ENCODE assay signal across 9 mouse cellular contexts in genomic region chr14:25505201-25505671, GRCm38 (mm10). TPM values are rescaled to one million over a fixed set of nuclear protein-coding genes. Genes with fewer than 3 reads are reported as not detected.
A peak's percentile ranks its signal among the peaks of the same experiment; 100 is the strongest.
DNase-seq lines count a peak whose midpoint lies in the region; ATAC-seq and TF ChIP-seq lines count a peak whose summit lies in the region.
"Had no signal": no experiment of that assay in that cellular context is flagged by ENCODE, and none has a peak within 500 bp of the region (broad histone marks: within the 10 kb centered on the region; RNA-seq: fewer than 3 reads in every experiment).

No protein-coding gene starts in this region.

- intact Hi-C loops in heart, postnatal 36 days (cut with DNase I): no loop called here

- DNase-seq in heart, adult 11 months: peak; percentile 98
- DNase-seq in heart, postnatal 36 days: no peak
- DNase-seq in Patski (ENCODE audit: low read depth, low spot score): no peak
- DNase-seq in heart, postnatal 0 days (ENCODE audit: low spot score): no peak
- DNase-seq in lung, postnatal 0 days (ENCODE audit: low spot score): peak; percentile 79
- DNase-seq in retina, embryonic 14.5 days (ENCODE audit: low spot score): no peak
- no peak for DNase-seq in thymus, adult 2 months
- no peak for DNase-seq in thymus, postnatal 4 days

- ATAC-seq in Patski: peak; percentile 79
- peak; percentile 71 for ATAC-seq in heart, postnatal 0 days (ENCODE audit: insufficient read depth, low read depth)
- peak; percentile 76 for ATAC-seq in lung, postnatal 0 days

- CTCF ChIA-PET in Patski (lab: Charles Lee): interaction anchor here (1.0 kb wide), 1 partner anchor 43 kb away, joined by 3 read pairs; no protein-coding TSS in a partner anchor

- H3K27ac ChIP-seq in heart, postnatal 0 days (ENCODE audit: low read depth): peak overlapping the region; percentile 77
- peak overlapping the region; percentile 71 for H3K27ac ChIP-seq in lung, postnatal 0 days (ENCODE audit: low read length)
- H3K27ac ChIP-seq in thymus, adult 2 months (ENCODE audit: control insufficient read depth, insufficient read depth, low read length): no peak overlapping the region
- H3K27ac ChIP-seq: stomach, embryonic 15.5 days had no signal

- H3K4me3 ChIP-seq in heart, postnatal 0 days (ENCODE audit: low read depth, low read length): no peak overlapping the region
- H3K4me3 ChIP-seq in lung, postnatal 0 days (ENCODE audit: low read depth, low read length): no peak overlapping the region
- no peak overlapping the region for H3K4me3 ChIP-seq in thymus, adult 2 months (ENCODE audit: control insufficient read depth, insufficient read depth, low read length)
- H3K4me3 ChIP-seq: stomach, embryonic 15.5 days had no signal

- peaks cover 22% of the 10 kb centered on the region for H3K36me3 ChIP-seq in heart, postnatal 0 days (replicated peaks; ENCODE audit: control insufficient read depth, insufficient read depth, low read length)
- peaks cover 4% of the 10 kb centered on the region; the same call in 1 of the 2 replicates for H3K36me3 ChIP-seq in lung, postnatal 0 days (ENCODE audit: insufficient read depth, low read length)
- H3K36me3 ChIP-seq in thymus, adult 2 months (ENCODE audit: control insufficient read depth, insufficient read depth, low read length): no peaks in the 10 kb centered on the region; the same call in 1 of the 2 replicates

- H3K9me3 ChIP-seq in heart, postnatal 0 days (replicated peaks; ENCODE audit: control insufficient read depth, low read length): no peaks in the 10 kb centered on the region
- H3K9me3 ChIP-seq in lung, postnatal 0 days (ENCODE audit: low read length): no peaks in the 10 kb centered on the region
- H3K9me3 ChIP-seq: stomach, embryonic 15.5 days had no signal

- TF ChIP-seq EP300 in heart, postnatal 0 days (IDR thresholded peaks at IDR 0.05; ENCODE audit: low read depth): no peak
- no peak for TF ChIP-seq EP300 in lung, postnatal 0 days (IDR thresholded peaks at IDR 0.05)

- POLR2A ChIA-PET in Patski (lab: Charles Lee): no interaction called here

- no peak for TF ChIP-seq CTCF in Patski (IDR thresholded peaks at IDR 0.05)
- TF ChIP-seq CTCF in heart, postnatal 0 days (IDR thresholded peaks at IDR 0.05; ENCODE audit: low read depth): no peak
- no peak for TF ChIP-seq CTCF in lung, postnatal 0 days (IDR thresholded peaks at IDR 0.05)
- TF ChIP-seq CTCF in thymus, adult 2 months (IDR thresholded peaks at IDR 0.05; ENCODE audit: borderline replicate concordance, control insufficient read depth, extremely low read depth, insufficient read depth, low read length, poor library complexity): no peak

- no peak overlapping the region for H3K9ac ChIP-seq in heart, postnatal 0 days (replicated peaks; ENCODE audit: low read depth, low read length)
- H3K9ac ChIP-seq in lung, postnatal 0 days (replicated peaks; ENCODE audit: low read depth): no peak overlapping the region
- H3K9ac ChIP-seq: stomach, embryonic 15.5 days had no signal

- no peak for TF ChIP-seq POLR2A in thymus, adult 2 months (IDR thresholded peaks at IDR 0.05; ENCODE audit: control insufficient read depth, extremely low read depth, insufficient read depth, low read length, poor library complexity)

- no peaks in the 10 kb centered on the region for H3K27me3 ChIP-seq in Patski
- no peaks in the 10 kb centered on the region for H3K27me3 ChIP-seq in heart, postnatal 0 days (ENCODE audit: control insufficient read depth, insufficient read depth, low read length)
- no peaks in the 10 kb centered on the region for H3K27me3 ChIP-seq in lung, postnatal 0 days (replicated peaks; ENCODE audit: insufficient read depth, low read length)
- H3K27me3 ChIP-seq in thymus, adult 2 months (ENCODE audit: control insufficient read depth, insufficient read depth, low read length): no peaks in the 10 kb centered on the region
- H3K27me3 ChIP-seq: stomach, embryonic 15.5 days had no signal

- in situ Hi-C loops in Patski (cut with MboI; ENCODE audit: low pct_unique_long_range_greater_than_20kb): no loop called here

- no peak overlapping the region for H3K4me2 ChIP-seq in heart, postnatal 0 days (ENCODE audit: low read depth, low read length)
- H3K4me2 ChIP-seq in lung, postnatal 0 days (replicated peaks; ENCODE audit: low read depth, low read length): no peak overlapping the region
- H3K4me2 ChIP-seq: stomach, embryonic 15.5 days had no signal

- WGBS in heart, postnatal 0 days: 26% methylated on average over 6 of the region's 6 CpGs
- WGBS in lung, postnatal 0 days: 29% methylated on average over 6 of the region's 6 CpGs
- 50% methylated on average over 6 of the region's 6 CpGs for WGBS in thymus, adult 2 months

- peaks cover 52% of the 10 kb centered on the region for H3K4me1 ChIP-seq in heart, postnatal 0 days (ENCODE audit: control insufficient read depth, insufficient read depth)
- peaks cover 38% of the 10 kb centered on the region for H3K4me1 ChIP-seq in lung, postnatal 0 days (ENCODE audit: insufficient read depth, low read depth, low read length)
- peaks cover 34% of the 10 kb centered on the region for H3K4me1 ChIP-seq in thymus, adult 2 months (replicated peaks; ENCODE audit: control insufficient read depth, insufficient read depth, low read length)

RNA-seq across cellular contexts. Expression of gene Zmiz1, which starts 46.3 kb away (rescaled TPM):
- 10 to 100 TPM; 38.8 to 41.7 TPM for total RNA-seq in heart, postnatal 36 days (2021)
- 55.2 TPM for polyA plus RNA-seq in Patski (2021)
- 41.0 and 47.8 TPM in 2 replicates for total RNA-seq in heart, postnatal 0 days (2014; rRNA removed; ENCODE audit: low replicate concordance)
- polyA plus RNA-seq in heart, postnatal 0 days (2015; fragmentation: Nextera tagmentation; extraction: Ambion mirVana): 12.4 and 13.8 TPM in 2 replicates
- 18.0 and 20.2 TPM in 2 replicates for polyA plus RNA-seq in lung, postnatal 0 days (2015; fragmentation: Nextera tagmentation; extraction: Ambion mirVana)
- 58.9 and 93.6 TPM in 2 replicates for polyA plus RNA-seq in thymus, adult 2 months (2012; rRNA removed)

Comparison
In these comparisons a context has a peak if more than half of its experiments do, and no peak if none do; other contexts are left out.
1. DNase-seq: peak in heart, adult 11 months (single experiment) and lung, postnatal 0 days (single experiment); none in heart, postnatal 36 days (0 of 2), Patski (single experiment), heart, postnatal 0 days (single experiment), retina, embryonic 14.5 days (single experiment), thymus, adult 2 months (single experiment) and thymus, postnatal 4 days (single experiment).
2. Peak in every context shown above with its lines, with median percentiles within 50 percentile points of each other: ATAC-seq.